Mouse (Mus musculus) midbrain, embryonic 16.5 days (tissue): ENCODE results near the gene Klhdc4. TPM values are rescaled to one million over a fixed set of nuclear protein-coding genes. Genes with fewer than 3 reads are reported as not detected.

Source experiments
- ATAC-seq: fragments of 200-750 bp; cut with Nextera tagmentation; 2 replicates; pipeline ENCODE4 v1.8.0; 2017; ENCODE audit warnings: moderate TSS enrichment
- H3K27ac ChIP-seq: fragments of 300-500 bp; sonication (generic); 2 replicates; pipeline ENCODE4 v1.5.1; 2014; ENCODE audit warnings: mild to moderate bottlenecking, low read length, mixed read lengths
- H3K27me3 ChIP-seq: fragments of 300-500 bp; sonication (generic); 2 replicates; pipeline ENCODE4 v1.6.1; 2014; ENCODE audit warnings: low read depth, low read length, mixed read lengths; ENCODE audit not compliant: control insufficient read depth, insufficient read depth
- H3K36me3 ChIP-seq: fragments of 300-500 bp; sonication (generic); 2 replicates; pipeline ENCODE4 v1.6.1; 2014; ENCODE audit warnings: mild to moderate bottlenecking, low read length, moderate library complexity, mixed read lengths; ENCODE audit not compliant: control insufficient read depth, insufficient read depth
- H3K4me1 ChIP-seq: fragments of 300-500 bp; sonication (generic); 2 replicates; pipeline ENCODE4 v1.6.1; 2014; ENCODE audit warnings: mild to moderate bottlenecking, low read length, mixed read lengths; ENCODE audit not compliant: control insufficient read depth, insufficient read depth
- H3K4me2 ChIP-seq: fragments of 300-500 bp; sonication (generic); 2 replicates; pipeline ENCODE4 v1.6.1; 2014; ENCODE audit warnings: mild to moderate bottlenecking, low read length, mixed read lengths
- H3K4me3 ChIP-seq: fragments of 300-500 bp; sonication (generic); 2 replicates; pipeline ENCODE4 v1.5.1; 2014; ENCODE audit warnings: low read depth, mild to moderate bottlenecking, low read length, moderate library complexity, mixed read lengths
- H3K9ac ChIP-seq: fragments of 300-500 bp; sonication (generic); 2 replicates; pipeline ENCODE4 v1.6.1; 2014; ENCODE audit warnings: low read depth, low read length, mixed read lengths
- H3K9me3 ChIP-seq: fragments of 300-500 bp; sonication (generic); replicated peaks from 2 replicates; pipeline ENCODE4 v1.6.1; 2014; ENCODE audit warnings: mild to moderate bottlenecking, low read length, mixed read lengths; ENCODE audit not compliant: control insufficient read depth, poor library complexity, severe bottlenecking
- WGBS: fragments of 180-500 bp; shearing (Covaris S2); extraction: QIAGEN DNeasy Blood & Tissue Kit; methylation state at CpG from one replicate; pipeline ENCODE4 v1.1.7; 2014; 5-methylcytosine and 5-hydroxymethylcytosine counted together
- polyA plus RNA-seq: library from polyadenylated mRNA; unstranded; fragments of >200 nt; fragmentation: Nextera tagmentation; extraction: Ambion mirVana; gene quantifications from 2 replicates; pipeline ENCODE4 v1.2.1, GENCODE M21; 2015

Gene Klhdc4
- polyA plus RNA-seq, 1 experiment from 2014 or later: 43.3 TPM

DNA sequence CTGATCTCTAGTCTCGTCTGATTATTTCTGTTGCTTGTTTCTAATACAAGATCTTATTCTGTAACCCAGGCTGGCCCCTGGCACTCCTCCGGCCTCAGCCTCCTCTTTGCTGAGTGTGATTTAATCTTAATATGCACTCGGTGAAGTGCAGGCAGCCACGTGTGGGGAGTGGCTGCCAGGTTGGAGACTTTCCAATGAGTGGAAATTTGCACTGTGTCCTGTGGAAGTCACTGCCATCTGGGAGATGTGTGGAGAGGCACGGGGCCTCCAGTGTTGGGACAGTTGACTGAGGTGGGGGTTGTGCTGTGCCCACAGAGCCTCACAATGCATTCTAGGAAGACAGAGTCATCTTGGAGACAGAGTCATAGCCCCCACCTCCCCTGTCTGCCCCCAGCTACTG is 46.9 kb downstream of the Klhdc4 start:
- Histone ChIP-seq H3K36me3 (peaks cover 2% of the 10 kb centered on the region; the same call in 1 of the 2 replicates), H3K9ac (no peak overlapping the region), H3K27me3 (no peaks in the 10 kb centered on the region), H3K4me1 (no peaks in the 10 kb centered on the region; the same call in 1 of the 2 replicates), H3K4me3 (no peak overlapping the region), H3K4me2 (no peak overlapping the region), H3K27ac (no peak overlapping the region), H3K9me3 (no peaks in the 10 kb centered on the region)
- WGBS: 77% methylated on average over 5 of the region's 5 CpGs
- no peak for ATAC-seq

DNA sequence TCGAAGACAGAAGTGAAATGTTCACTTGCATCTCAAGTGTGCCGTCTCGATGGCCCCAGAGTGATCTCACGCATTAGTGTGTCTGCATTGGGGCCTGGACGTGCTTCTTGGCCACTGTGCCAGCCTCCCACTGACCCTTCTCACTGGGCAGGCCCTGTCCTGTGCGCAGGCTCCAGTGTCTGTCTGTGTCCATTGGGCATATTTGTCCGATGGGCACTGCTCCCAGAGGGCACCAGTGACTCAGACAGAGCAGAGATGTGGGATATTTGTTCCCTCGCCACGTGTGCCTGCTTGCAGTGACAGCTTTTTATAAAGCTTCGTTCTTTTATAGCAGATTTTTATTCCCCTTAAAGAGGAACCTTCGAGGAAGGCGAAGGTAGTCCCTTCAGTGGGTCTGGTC is 55.5 kb downstream of the Klhdc4 start:
- no peak overlapping the region for H3K27ac ChIP-seq
- H3K4me2 ChIP-seq: no peak overlapping the region
- no peak overlapping the region for H3K4me3 ChIP-seq
- H3K27me3 ChIP-seq: no peaks in the 10 kb centered on the region
- no peaks in the 10 kb centered on the region for H3K36me3 ChIP-seq
- WGBS: 88% methylated on average over 12 of the region's 12 CpGs
- H3K4me1 ChIP-seq: peaks cover 13% of the 10 kb centered on the region
- ATAC-seq: no peak
- no peaks in the 10 kb centered on the region for H3K9me3 ChIP-seq
- H3K9ac ChIP-seq: no peak overlapping the region

DNA sequence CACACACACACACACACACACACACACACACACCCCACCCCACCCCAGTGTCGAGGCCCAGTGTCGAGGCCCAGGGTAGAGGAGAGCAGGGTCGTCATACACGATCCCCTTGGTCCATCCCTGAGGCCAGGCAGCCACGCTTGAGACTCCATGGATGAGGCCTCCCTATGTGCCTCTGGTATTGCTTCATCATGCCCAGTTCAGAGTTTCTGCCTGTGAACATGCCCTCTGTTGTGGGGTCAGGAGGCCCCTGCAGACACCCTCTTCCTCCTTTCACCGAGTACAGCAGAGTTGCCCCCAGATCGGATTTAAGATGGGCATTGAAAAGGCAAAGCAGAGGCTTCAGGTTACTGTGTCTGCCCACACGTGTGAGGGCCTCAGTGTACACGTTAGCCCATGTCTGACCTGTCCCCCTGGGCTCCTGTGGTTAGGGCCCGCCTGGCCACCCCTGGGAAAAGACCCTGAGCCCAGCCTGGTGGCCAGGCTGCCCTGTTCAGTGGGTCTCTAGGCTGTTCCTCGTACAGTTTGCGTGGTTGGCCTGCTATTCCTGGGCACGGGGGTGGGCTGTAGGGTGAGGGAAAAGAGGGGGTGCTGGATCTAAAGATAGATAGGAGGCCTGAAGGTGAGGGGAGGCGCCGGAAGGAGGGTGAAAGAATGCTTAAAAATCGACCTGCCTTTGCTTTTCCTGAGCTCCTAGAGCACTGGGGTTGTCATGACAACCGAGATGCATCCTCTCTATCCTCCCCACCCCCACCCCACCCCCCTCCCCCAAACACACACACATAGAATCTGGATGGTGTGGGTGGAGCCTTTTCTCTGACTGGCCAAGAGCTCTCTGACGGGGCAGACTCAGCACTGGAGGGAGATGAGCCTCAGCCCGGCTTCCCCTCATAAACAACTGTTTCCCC is 58.3 kb downstream of the Klhdc4 start:
- Histone ChIP-seq H3K27me3 (no peaks in the 10 kb centered on the region), H3K9me3 (no peaks in the 10 kb centered on the region), H3K36me3 (no peaks in the 10 kb centered on the region), H3K27ac (peak overlapping the region; percentile 65), H3K4me3 (no peak overlapping the region), H3K9ac (peak overlapping the region; percentile 8), H3K4me2 (peak overlapping the region; percentile 33), H3K4me1 (peaks cover 13% of the 10 kb centered on the region)
- ATAC-seq: peak; percentile 86
- WGBS: 16% methylated on average over 19 of the region's 19 CpGs

DNA sequence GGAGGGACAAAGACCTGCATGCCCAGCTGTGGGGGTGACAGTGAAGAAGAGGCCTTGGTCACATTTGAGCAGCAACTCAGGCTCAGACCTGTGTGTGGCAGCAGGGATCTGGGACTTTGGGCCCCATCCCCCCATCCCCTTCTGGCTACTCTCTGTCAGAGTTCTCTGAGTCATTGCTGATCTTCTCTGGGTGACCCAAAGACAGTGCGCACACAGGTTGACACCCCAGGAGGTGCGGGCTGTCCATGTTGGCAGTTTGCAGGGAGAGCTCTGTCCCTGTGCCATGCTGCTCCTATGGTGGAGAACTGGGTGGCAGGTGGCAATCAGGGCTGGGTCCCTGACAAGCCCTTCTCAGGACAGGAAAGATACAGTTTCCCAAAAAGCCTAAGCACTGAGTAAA is 59.7 kb downstream of the Klhdc4 start:
- Histone ChIP-seq H3K4me3 (no peak overlapping the region), H3K4me2 (no peak overlapping the region), H3K36me3 (no peaks in the 10 kb centered on the region), H3K27ac (no peak overlapping the region), H3K9ac (no peak overlapping the region), H3K4me1 (peaks cover 13% of the 10 kb centered on the region), H3K9me3 (no peaks in the 10 kb centered on the region), H3K27me3 (no peaks in the 10 kb centered on the region)
- WGBS: 91% methylated on average over 2 of the region's 2 CpGs
- no peak for ATAC-seq

DNA sequence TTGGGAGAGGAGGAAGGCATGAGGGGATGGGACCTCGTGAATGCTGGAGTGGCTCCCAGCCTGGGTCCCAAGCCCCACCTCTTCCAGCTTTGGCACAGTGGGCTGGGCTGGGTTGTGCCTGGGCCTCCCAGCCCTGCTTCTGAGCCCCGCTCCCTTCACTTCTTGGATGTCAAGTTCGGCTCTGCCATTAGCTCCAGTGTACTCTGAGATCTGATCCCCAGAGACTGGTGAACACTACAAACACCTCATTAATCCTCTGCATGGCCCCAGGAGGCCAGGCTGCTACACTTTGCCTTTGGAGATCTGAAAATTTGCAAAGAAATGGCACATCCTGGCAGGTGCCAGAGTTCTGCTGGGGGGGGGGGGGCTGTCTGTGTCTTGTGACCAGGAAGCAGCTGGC is 60.3 kb downstream of the Klhdc4 start:
- Histone ChIP-seq H3K4me3 (no peak overlapping the region), H3K9me3 (no peaks in the 10 kb centered on the region), H3K9ac (no peak overlapping the region), H3K27me3 (no peaks in the 10 kb centered on the region), H3K36me3 (no peaks in the 10 kb centered on the region), H3K4me2 (no peak overlapping the region), H3K4me1 (peaks cover 13% of the 10 kb centered on the region), H3K27ac (no peak overlapping the region)
- no peak for ATAC-seq
- WGBS: 55% methylated on average over 3 of the region's 3 CpGs

DNA sequence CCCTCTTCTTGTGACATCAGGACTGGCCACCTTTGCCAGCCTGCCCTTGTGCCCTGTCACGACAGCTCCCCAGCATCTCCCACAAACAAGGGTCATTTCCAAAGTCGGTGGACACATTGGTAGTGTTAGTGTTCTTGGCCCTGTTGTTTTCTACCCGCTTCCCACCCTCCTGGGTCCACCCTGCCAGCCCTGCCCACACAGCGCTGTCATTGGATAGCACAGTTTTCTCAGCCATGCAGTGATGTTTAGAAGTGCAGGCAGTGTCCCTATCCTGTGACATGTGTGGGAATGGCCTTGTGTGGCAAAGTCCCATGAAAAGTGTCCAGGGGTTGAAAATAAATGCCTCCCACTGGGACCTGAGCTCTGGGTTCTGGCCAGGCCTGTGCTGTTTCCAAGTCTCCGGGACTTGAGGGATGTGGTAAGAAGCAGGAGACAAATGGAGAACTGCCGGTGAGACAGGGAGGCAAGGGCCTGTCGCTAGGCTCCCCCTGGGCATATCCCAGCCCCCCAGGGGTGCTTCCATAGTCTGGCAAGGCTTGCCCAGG is 63.7 kb downstream of the Klhdc4 start:
- Histone ChIP-seq H3K36me3 (no peaks in the 10 kb centered on the region; the same call in 1 of the 2 replicates), H3K27ac (no peak overlapping the region), H3K27me3 (no peaks in the 10 kb centered on the region), H3K9ac (no peak overlapping the region), H3K4me2 (no peak overlapping the region), H3K4me3 (no peak overlapping the region), H3K4me1 (peaks cover 6% of the 10 kb centered on the region; the same call in 1 of the 2 replicates), H3K9me3 (no peaks in the 10 kb centered on the region)
- ATAC-seq: no peak
- 76% methylated on average over 7 of the region's 7 CpGs for WGBS

DNA sequence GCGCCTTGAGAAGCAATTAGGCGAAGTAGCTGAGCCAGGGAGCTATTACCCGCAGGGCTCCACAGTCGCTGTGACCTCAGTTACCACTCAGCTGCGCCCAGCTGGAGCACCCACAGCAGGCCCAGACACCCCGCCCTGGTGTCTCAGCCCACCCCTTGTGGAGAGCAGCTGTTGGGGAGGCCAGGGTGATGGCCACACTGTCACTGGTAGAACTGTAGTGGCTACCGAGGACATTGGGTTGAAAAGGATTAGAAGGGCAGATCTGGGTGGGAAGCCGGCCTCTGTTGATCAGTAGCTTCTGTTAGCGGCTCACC is 65.7 kb downstream of the Klhdc4 start:
- Histone ChIP-seq H3K4me2 (no peak overlapping the region), H3K27ac (no peak overlapping the region), H3K4me1 (peaks cover 6% of the 10 kb centered on the region; the same call in 1 of the 2 replicates), H3K36me3 (no peaks in the 10 kb centered on the region; the same call in 1 of the 2 replicates), H3K9me3 (no peaks in the 10 kb centered on the region), H3K4me3 (no peak overlapping the region), H3K9ac (no peak overlapping the region), H3K27me3 (no peaks in the 10 kb centered on the region)
- 53% methylated on average over 9 of the region's 9 CpGs for WGBS
- ATAC-seq: no peak

DNA sequence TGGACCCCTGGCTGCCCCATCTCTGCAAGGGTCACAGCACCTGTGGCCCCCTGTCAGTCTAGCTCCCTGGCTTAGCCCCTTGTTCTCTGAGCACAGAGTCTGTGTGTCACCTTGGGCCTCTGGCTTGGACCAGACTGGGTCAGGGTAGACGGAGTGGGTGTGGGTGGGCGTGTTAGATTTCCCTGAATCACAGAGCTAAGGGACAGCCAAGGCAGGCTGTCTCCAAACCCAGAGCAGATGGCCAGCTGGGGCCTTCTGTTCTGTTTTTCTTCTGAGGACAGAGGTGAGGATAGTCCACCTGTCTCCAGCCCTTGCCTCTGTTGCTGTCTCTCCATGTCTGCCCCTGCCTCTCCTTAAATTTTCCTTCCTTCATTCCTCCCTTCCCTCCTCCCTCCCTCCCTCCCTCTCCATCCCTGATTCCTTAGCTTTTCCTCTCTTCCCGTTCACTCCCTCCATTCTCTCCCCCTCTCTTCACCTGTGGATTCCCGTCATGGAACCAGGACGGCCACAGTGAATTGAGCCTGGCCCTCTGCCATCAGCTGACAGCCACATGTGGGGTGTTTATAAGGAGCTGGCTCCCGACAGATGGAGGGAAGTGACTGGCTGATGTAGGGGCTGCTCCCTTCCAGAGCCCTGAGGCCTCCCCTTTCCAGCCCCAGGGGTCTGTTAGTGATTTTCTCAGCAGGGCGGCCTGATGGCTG is 66.2 kb downstream of the Klhdc4 start:
- no peak for ATAC-seq
- no peaks in the 10 kb centered on the region for H3K27me3 ChIP-seq

DNA sequence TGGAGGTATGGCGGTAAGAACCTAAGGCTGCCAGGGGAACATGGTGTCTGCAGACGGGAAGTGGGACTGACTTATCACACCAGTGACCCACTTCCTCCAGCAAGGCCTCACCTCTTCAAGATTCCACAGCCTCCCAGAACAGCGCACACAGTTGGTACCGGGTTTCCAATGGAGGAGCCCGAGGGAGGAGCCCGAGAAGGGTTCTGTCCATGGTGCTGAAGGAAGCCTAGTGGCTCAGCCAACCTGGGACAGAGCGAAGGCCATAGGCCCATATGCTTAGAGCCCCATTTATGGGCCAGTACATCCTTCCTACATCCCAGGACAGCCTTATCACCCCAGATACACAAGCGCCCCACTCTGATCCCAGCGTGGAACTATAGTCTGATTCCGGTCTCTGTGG is 67.9 kb downstream of the Klhdc4 start:
- WGBS: 34% methylated on average over 10 of the region's 10 CpGs
- Histone ChIP-seq H3K4me1 (peaks cover 6% of the 10 kb centered on the region; the same call in 1 of the 2 replicates), H3K27ac (no peak overlapping the region), H3K4me3 (no peak overlapping the region), H3K9ac (no peak overlapping the region), H3K4me2 (no peak overlapping the region), H3K27me3 (no peaks in the 10 kb centered on the region), H3K9me3 (no peaks in the 10 kb centered on the region), H3K36me3 (no peaks in the 10 kb centered on the region; the same call in 1 of the 2 replicates)
- ATAC-seq: no peak

More for the DNA sequence above, 66.2 kb downstream of the Klhdc4 start:
- H3K4me3 ChIP-seq: no peak overlapping the region
- H3K4me2 ChIP-seq: no peak overlapping the region
- WGBS: 44% methylated on average over 7 of the region's 7 CpGs
- peaks cover 6% of the 10 kb centered on the region; the same call in 1 of the 2 replicates for H3K4me1 ChIP-seq
- no peak overlapping the region for H3K9ac ChIP-seq
- H3K9me3 ChIP-seq: no peaks in the 10 kb centered on the region
- no peaks in the 10 kb centered on the region; the same call in 1 of the 2 replicates for H3K36me3 ChIP-seq
- no peak overlapping the region for H3K27ac ChIP-seq
